Mouse (Mus musculus) left cerebral cortex, postnatal 10 days (tissue): ENCODE results near the gene Gm13694. TPM values are rescaled to one million over a fixed set of nuclear protein-coding genes. Genes with fewer than 3 reads are reported as not detected.

Source experiments
- DNase-seq, 2 experiments: peaks; one replicate each; pipeline ENCODE4 v3.0.0; 2021 to 2022; ENCODE audit warnings: low spot score in 2 of 2, mixed read lengths in 1 of 2; ENCODE audit errors: extremely low spot score in 1 of 2
- intact Hi-C: fragments of 180-260 bp; cut with DNase I; formaldehyde crosslinking; loops from one replicate; pipeline ENCODE4 v1.15.1; 2025
- total RNA-seq, 2 experiments: library from RNA; stranded (reverse); gene quantifications; 2 replicates each; pipeline ENCODE4 v1.2.3; 2021

The Gm13694 gene
- total RNA-seq, 2 experiments from 2014 or later, result 1.4 to 1.5 TPM

- no peak for DNase-seq
- intact Hi-C loops, result no loop called here
These were observed 43.2 kb downstream of the Gm13694 start for GRCm38 (mm10) chr2:84021930-84022329.

GRCm38 (mm10) chr2:84022905-84023304 is 44.2 kb downstream of the Gm13694 start:
- intact Hi-C loops, result no loop called here
- DNase-seq, result no peak

DNA sequence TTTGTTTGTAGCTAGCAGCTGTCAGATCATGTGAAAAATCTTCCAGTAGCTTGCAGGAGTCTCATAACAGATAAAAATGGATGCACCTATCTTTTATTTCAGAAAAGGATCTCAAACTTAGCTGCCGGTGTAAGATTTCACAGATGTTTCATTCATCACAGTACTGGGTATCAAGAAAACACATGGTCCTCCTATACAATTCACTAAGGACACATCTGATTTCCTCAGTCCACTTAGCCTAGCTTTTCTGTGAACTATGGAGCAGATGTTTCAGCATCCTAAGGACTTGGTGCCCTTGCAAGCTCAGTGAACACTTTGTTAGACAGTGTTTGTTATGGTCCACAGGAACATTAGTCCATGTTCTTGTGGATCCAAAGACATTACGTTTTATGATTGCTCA is 44.6 kb downstream of the Gm13694 start:
- intact Hi-C loops, result no loop called here
- no peak for DNase-seq

DNA sequence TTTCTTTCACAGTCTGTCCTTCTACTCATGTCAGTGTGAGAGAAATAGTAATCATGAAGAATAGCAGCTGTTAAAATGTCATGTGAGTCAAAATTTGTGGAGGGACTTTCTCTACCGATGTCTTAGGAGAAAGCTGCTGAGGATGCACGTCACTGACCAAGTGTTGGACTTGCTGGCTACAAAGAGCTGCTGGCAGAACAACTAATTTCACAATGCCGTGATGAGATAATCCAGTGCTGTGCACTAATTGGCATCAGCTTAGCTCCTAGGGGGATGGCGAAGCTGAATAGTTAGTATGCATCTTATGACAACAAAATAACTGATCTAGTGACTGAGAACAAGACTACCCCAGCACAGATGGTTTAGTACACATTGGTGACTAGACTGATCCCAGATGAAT is 46.5 kb downstream of the Gm13694 start:
- no peak for DNase-seq
- intact Hi-C loops, result no loop called here

Other genes starting within 250 kb of the Gm13694 start
- gene Fam171b, start 166.3 kb upstream of the Gm13694 start, total RNA-seq, result 100 to 1,000 TPM; 221 to 223 TPM
- gene Zswim2, start 37.7 kb upstream of the Gm13694 start, total RNA-seq, result not detected
- gene Gm13698, start 23.2 kb upstream of the Gm13694 start, total RNA-seq, result 1 to 10 TPM; 1.4 to 1.5 TPM
- 1 to 10 TPM; 1.4 to 1.5 TPM for gene Gm13693, start 17.4 kb upstream of the Gm13694 start, total RNA-seq
- gene Gm13695, start 11.6 kb upstream of the Gm13694 start, total RNA-seq, result 1 to 10 TPM in 1 of 2 experiments, not detected in 1; 1.4 TPM
- gene Gm13696, start 5.8 kb upstream of the Gm13694 start, total RNA-seq, result 1 to 10 TPM; 1.4 to 1.5 TPM
- 1 to 10 TPM; 1.4 to 1.5 TPM for gene Gm13697, start 5.8 kb downstream of the Gm13694 start, total RNA-seq
- gene Gm13691, start 11.6 kb downstream of the Gm13694 start, total RNA-seq, result 1 to 10 TPM; 1.4 to 1.5 TPM